Mouse (Mus musculus) neural tube, embryonic 11.5 days (tissue): ENCODE results near the gene Zfand6. TPM values are rescaled to one million over a fixed set of nuclear protein-coding genes. Genes with fewer than 3 reads are reported as not detected.

Experiments
- ATAC-seq: fragments of 200-750 bp; cut with Nextera tagmentation; 2 replicates; pipeline ENCODE4 v1.8.0; 2017; ENCODE audit warnings: moderate number of reproducible peaks, mild to moderate bottlenecking, moderate TSS enrichment, moderate library complexity; ENCODE audit not compliant: insufficient read depth, low FRiP score, low TSS enrichment
- DNase-seq: peaks from one replicate; pipeline ENCODE4 v3.0.0-alpha.2; 2015; ENCODE audit warnings: low spot score
- H3K27ac ChIP-seq: fragments of 300-500 bp; sonication (generic); 2 replicates; pipeline ENCODE4 v1.5.1; 2014; ENCODE audit warnings: low read depth, mild to moderate bottlenecking, low read length
- H3K27me3 ChIP-seq: fragments of 300-500 bp; sonication (generic); 2 replicates; pipeline ENCODE4 v1.6.1; 2014; ENCODE audit warnings: mild to moderate bottlenecking, low read length, mixed read lengths; ENCODE audit not compliant: control insufficient read depth, insufficient read depth
- H3K36me3 ChIP-seq: fragments of 300-500 bp; sonication (generic); 2 replicates; pipeline ENCODE4 v1.6.1; 2014; ENCODE audit warnings: mild to moderate bottlenecking, low read length, moderate library complexity, mixed read lengths; ENCODE audit not compliant: control insufficient read depth, insufficient read depth
- H3K4me1 ChIP-seq: fragments of 300-500 bp; sonication (generic); 2 replicates; pipeline ENCODE4 v1.6.1; 2014; ENCODE audit warnings: low read length, mixed read lengths; ENCODE audit not compliant: control insufficient read depth, insufficient read depth
- H3K4me2 ChIP-seq: fragments of 300-500 bp; sonication (generic); 2 replicates; pipeline ENCODE4 v1.6.1; 2014; ENCODE audit warnings: low read depth, mild to moderate bottlenecking, moderate library complexity
- H3K4me3 ChIP-seq: fragments of 300-500 bp; sonication (generic); 2 replicates; pipeline ENCODE4 v1.5.1; 2014; ENCODE audit warnings: low read depth, low read length
- H3K9ac ChIP-seq: fragments of 300-500 bp; sonication (generic); 2 replicates; pipeline ENCODE4 v1.6.1; 2014; ENCODE audit warnings: mild to moderate bottlenecking, low read length
- H3K9me3 ChIP-seq: fragments of 300-500 bp; sonication (generic); 2 replicates; pipeline ENCODE4 v1.6.1; 2016; ENCODE audit warnings: low read length; ENCODE audit not compliant: control insufficient read depth
- WGBS: fragments of 180-500 bp; shearing (Covaris S2); extraction: QIAGEN DNeasy Blood & Tissue Kit; methylation state at CpG from one replicate; pipeline ENCODE4 v1.1.7; 2014; 5-methylcytosine and 5-hydroxymethylcytosine counted together
- polyA plus RNA-seq: library from polyadenylated mRNA; unstranded; fragments of >200 nt; fragmentation: Nextera tagmentation; extraction: Ambion mirVana; gene quantifications from 2 replicates; pipeline ENCODE4 v1.2.1, GENCODE M21; 2014

The Zfand6 gene
- polyA plus RNA-seq, 1 experiment from 2014 or later = 202 TPM

GRCm38 (mm10) chr7:84642159-84642928 is 47.4 kb downstream of the Zfand6 start:
- WGBS = 83% methylated on average over 6 of the region's 6 CpGs
- H3K4me1 ChIP-seq = peaks cover 3% of the 10 kb centered on the region; the same call in 1 of the 2 replicates

GRCm38 (mm10) chr7:84636939-84637338 is 52.8 kb downstream of the Zfand6 start:
- DNase-seq (no peak), ATAC-seq (no peak)
- no peaks in the 10 kb centered on the region for H3K4me1 ChIP-seq
- H3K27me3 ChIP-seq = no peaks in the 10 kb centered on the region
- no peak overlapping the region for H3K4me2 ChIP-seq
- H3K36me3 ChIP-seq = no peaks in the 10 kb centered on the region
- H3K4me3 ChIP-seq = no peak overlapping the region
- no peak overlapping the region for H3K9ac ChIP-seq
- no peak overlapping the region for H3K27ac ChIP-seq
- no peaks in the 10 kb centered on the region for H3K9me3 ChIP-seq

More at GRCm38 (mm10) chr7:84642159-84642928, 47.4 kb downstream of the Zfand6 start:
- Histone ChIP-seq H3K4me3 (no peak overlapping the region), H3K36me3 (no peaks in the 10 kb centered on the region), H3K4me2 (no peak overlapping the region), H3K27me3 (no peaks in the 10 kb centered on the region), H3K9ac (no peak overlapping the region), H3K9me3 (no peaks in the 10 kb centered on the region), H3K27ac (no peak overlapping the region)
- ATAC-seq (no peak), DNase-seq (no peak)

DNA sequence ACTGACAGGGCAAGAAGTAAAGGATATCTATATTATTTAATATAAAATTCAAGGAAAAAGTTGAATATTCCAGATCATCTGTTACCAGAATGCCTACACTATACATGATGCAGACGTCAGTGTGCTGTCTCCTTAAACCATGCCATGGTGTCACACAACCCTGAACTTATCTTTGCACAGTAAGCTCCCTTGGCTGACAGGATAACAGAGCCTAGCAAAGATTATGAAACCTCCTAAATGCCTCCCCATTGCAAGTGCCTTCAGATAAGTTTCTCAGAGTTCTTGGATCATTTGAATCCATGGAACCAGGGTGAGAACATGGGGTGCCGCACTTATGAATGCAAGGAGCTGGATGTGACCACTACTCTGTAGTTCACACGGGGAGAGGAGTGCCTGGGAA is 57.9 kb downstream of the Zfand6 start:
- H3K27me3 ChIP-seq = no peaks in the 10 kb centered on the region
- 94% methylated on average over 3 of the region's 3 CpGs for WGBS

DNA sequence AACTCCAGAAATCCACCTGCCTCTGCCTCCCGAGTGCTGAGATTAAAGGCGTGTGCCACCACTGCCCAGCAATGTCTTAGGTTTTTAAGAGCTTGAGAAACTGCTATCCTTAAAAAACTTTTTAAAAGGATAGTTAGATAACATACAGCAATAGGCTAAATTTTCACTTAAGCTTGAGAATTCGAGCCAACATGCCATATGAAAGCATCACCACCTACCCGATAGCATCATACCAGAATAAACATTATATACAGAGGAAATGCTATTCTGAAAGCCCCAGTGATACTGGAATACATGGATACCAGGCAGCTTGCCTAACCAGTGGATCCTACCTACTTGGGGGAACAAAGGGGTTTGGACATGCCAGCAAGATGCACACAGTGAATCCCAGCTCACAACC is 66.0 kb downstream of the Zfand6 start:
- no peak for ATAC-seq
- Histone ChIP-seq H3K4me2 (no peak overlapping the region), H3K9ac (no peak overlapping the region), H3K4me3 (no peak overlapping the region), H3K36me3 (peaks cover 2% of the 10 kb centered on the region; the same call in 1 of the 2 replicates), H3K27ac (no peak overlapping the region), H3K9me3 (no peaks in the 10 kb centered on the region), H3K27me3 (no peaks in the 10 kb centered on the region), H3K4me1 (no peaks in the 10 kb centered on the region)
- no peak for DNase-seq
- 91% methylated on average over 4 of the region's 4 CpGs for WGBS

More for the DNA sequence above, 57.9 kb downstream of the Zfand6 start:
- Histone ChIP-seq H3K4me1 (no peaks in the 10 kb centered on the region), H3K27ac (no peak overlapping the region), H3K9me3 (no peaks in the 10 kb centered on the region), H3K36me3 (no peaks in the 10 kb centered on the region), H3K4me3 (no peak overlapping the region), H3K9ac (no peak overlapping the region), H3K4me2 (no peak overlapping the region)
- DNase-seq (no peak), ATAC-seq (no peak)

- peaks cover 2% of the 10 kb centered on the region; the same call in 1 of the 2 replicates for H3K36me3 ChIP-seq
- DNase-seq = no peak
- no peaks in the 10 kb centered on the region for H3K9me3 ChIP-seq
- ATAC-seq = no peak
- H3K4me3 ChIP-seq = no peak overlapping the region
- no peaks in the 10 kb centered on the region for H3K4me1 ChIP-seq
- WGBS = 95% methylated on average over 3 of the region's 3 CpGs
- no peak overlapping the region for H3K4me2 ChIP-seq
- H3K27ac ChIP-seq = no peak overlapping the region
- H3K27me3 ChIP-seq = no peaks in the 10 kb centered on the region
- no peak overlapping the region for H3K9ac ChIP-seq
Observed at GRCm38 (mm10) chr7:84620956-84621355, 68.8 kb downstream of the Zfand6 start.

DNA sequence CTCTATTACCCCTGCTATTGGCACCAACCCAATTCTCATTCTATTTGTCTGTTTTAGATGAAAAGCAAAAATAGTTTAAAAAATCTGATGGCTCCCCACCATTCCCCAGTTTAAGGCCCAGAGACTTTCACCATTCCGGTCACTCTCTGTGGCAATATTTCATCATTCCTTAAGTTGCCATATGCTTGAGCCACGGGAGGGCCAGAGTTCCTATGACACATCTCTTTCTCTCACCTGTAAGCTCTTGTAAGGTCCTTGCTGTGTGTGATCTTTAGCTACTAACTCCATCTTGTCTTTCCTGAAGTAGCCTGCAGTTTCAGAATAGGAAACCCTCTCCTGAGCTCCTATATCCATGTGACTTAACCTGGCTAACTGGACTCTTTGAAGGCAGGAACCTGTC is 70.8 kb downstream of the Zfand6 start:
- DNase-seq = no peak
- Histone ChIP-seq H3K4me2 (no peak overlapping the region), H3K9ac (no peak overlapping the region), H3K36me3 (0 out of 2 replicates have a peak, but pooled peaks cover 2% of the 10 kb centered on the region), H3K27ac (no peak overlapping the region), H3K4me3 (no peak overlapping the region), H3K9me3 (no peaks in the 10 kb centered on the region), H3K4me1 (no peaks in the 10 kb centered on the region), H3K27me3 (no peaks in the 10 kb centered on the region)
- ATAC-seq = no peak
- WGBS = 93% methylated on average over 2 of the region's 2 CpGs

- Histone ChIP-seq H3K9ac (no peak overlapping the region), H3K36me3 (no peaks in the 10 kb centered on the region), H3K27me3 (no peaks in the 10 kb centered on the region), H3K27ac (no peak overlapping the region), H3K9me3 (no peaks in the 10 kb centered on the region), H3K4me3 (no peak overlapping the region), H3K4me2 (no peak overlapping the region), H3K4me1 (no peaks in the 10 kb centered on the region)
- no peak for DNase-seq
- 90% methylated on average over 4 of the region's 4 CpGs for WGBS
- ATAC-seq = no peak
Observed at GRCm38 (mm10) chr7:84612445-84612844, 77.3 kb downstream of the Zfand6 start.

GRCm38 (mm10) chr7:84611609-84612008 is 78.2 kb downstream of the Zfand6 start:
- Histone ChIP-seq H3K27ac (no peak overlapping the region), H3K4me1 (no peaks in the 10 kb centered on the region), H3K9me3 (no peaks in the 10 kb centered on the region), H3K36me3 (no peaks in the 10 kb centered on the region), H3K4me2 (no peak overlapping the region), H3K4me3 (no peak overlapping the region), H3K27me3 (no peaks in the 10 kb centered on the region), H3K9ac (no peak overlapping the region)
- WGBS = 96% methylated on average over 1 of the region's 1 CpGs
- DNase-seq (no peak), ATAC-seq (no peak)

DNA sequence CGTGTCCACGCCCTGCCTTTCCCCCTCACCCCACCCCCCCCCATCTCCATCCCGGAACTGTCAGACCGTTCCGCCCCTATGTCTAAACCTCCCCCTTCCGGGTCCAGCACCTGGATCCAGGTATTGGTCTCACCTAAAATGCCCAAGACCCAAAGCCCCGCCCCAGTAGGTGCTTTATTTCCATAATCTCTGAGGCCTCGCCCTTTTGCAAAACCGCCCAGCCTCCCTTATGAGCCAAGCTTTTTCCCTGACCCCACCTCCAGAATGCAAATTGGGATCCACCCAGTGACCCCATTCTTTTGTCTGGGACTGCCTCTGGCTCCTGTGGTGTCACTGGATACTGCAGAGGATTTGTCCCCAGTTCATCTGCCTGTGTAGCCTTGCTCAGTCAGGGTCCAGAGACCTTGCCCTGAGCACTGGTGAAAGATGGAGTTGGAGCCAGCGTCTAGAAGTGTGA is 83.4 kb downstream of the Zfand6 start, which contains the start of gene Fah:
Gene Fah, minus strand, starts transcription at position 430 of the 457 bp plus-strand sequence.
- WGBS = under 1% methylated on average over 10 of the region's 10 CpGs
- H3K4me2 ChIP-seq = peak within 1 kb of the TSS; percentile 75
- H3K9ac ChIP-seq = peak within 1 kb of the TSS; percentile 56
- no peaks in the 10 kb centered on the region for H3K27me3 ChIP-seq
- H3K36me3 ChIP-seq = no peaks in the 10 kb centered on the region
- DNase-seq (peak; percentile 32), ATAC-seq (peak; percentile 43)
- peak within 1 kb of the TSS; percentile 40 for H3K4me3 ChIP-seq
- H3K4me1 ChIP-seq = no peaks in the 10 kb centered on the region
- no peak within 1 kb of the TSS for H3K27ac ChIP-seq
- H3K9me3 ChIP-seq = no peaks in the 10 kb centered on the region
